Mouse (Mus musculus): ENCODE data around the gene Pga5.
A peak's percentile ranks its signal among the peaks of the same experiment; 100 is the strongest.

Pga5 gene

GRCm38 (mm10) chr19:10677915-10678771 is at the start of gene Pga5:
Gene Pga5, minus strand, starts transcription at chr19:10678071.
- DNase-seq (ENCODE audit: low read depth in 1 of 2, low spot score in 2 of 2), result peak; percentile 29 to 57

- no peak for DNase-seq (ENCODE audit: low read depth in 1 of 2, low spot score in 2 of 2)
These were observed 46.9 kb upstream of the Pga5 start for GRCm38 (mm10) chr19:10724629-10725363.

GRCm38 (mm10) chr19:10723649-10724048 is 45.8 kb upstream of the Pga5 start:
- no peak for DNase-seq (ENCODE audit: low read depth in 1 of 2, low spot score in 2 of 2)

- DNase-seq (ENCODE audit: low read depth in 1 of 2, low spot score in 2 of 2), result no peak
These were observed 45.2 kb upstream of the Pga5 start for GRCm38 (mm10) chr19:10723084-10723483.

- no peak for DNase-seq (ENCODE audit: low read depth in 1 of 2, low spot score in 2 of 2)
These were observed 43.2 kb upstream of the Pga5 start for GRCm38 (mm10) chr19:10721064-10721463.

GRCm38 (mm10) chr19:10720524-10720923 is 42.7 kb upstream of the Pga5 start:
- no peak for DNase-seq (ENCODE audit: low read depth in 1 of 2, low spot score in 2 of 2)

- DNase-seq (ENCODE audit: low read depth in 1 of 2, low spot score in 2 of 2), result no peak
These were observed 41.9 kb upstream of the Pga5 start for GRCm38 (mm10) chr19:10719751-10720150.

GRCm38 (mm10) chr19:10718251-10718775 is 40.4 kb upstream of the Pga5 start:
- DNase-seq (ENCODE audit: low read depth in 1 of 2, low spot score in 2 of 2), result no peak

GRCm38 (mm10) chr19:10715476-10715875 is 37.6 kb upstream of the Pga5 start:
- DNase-seq (ENCODE audit: low read depth in 1 of 2, low spot score in 2 of 2), result no peak

- DNase-seq (ENCODE audit: low read depth in 1 of 2, low spot score in 2 of 2), result no peak
These were observed 37.0 kb upstream of the Pga5 start for GRCm38 (mm10) chr19:10714682-10715475.

GRCm38 (mm10) chr19:10714168-10714567 is 36.3 kb upstream of the Pga5 start:
- DNase-seq (ENCODE audit: low read depth in 1 of 2, low spot score in 2 of 2), result no peak

- DNase-seq (ENCODE audit: low read depth in 1 of 2, low spot score in 2 of 2), result no peak
These were observed 35.7 kb upstream of the Pga5 start for GRCm38 (mm10) chr19:10713551-10713950.

GRCm38 (mm10) chr19:10712646-10713045 is 34.8 kb upstream of the Pga5 start:
- DNase-seq (ENCODE audit: low read depth in 1 of 2, low spot score in 2 of 2), result no peak

- no peak for DNase-seq (ENCODE audit: low read depth in 1 of 2, low spot score in 2 of 2)
These were observed 34.3 kb upstream of the Pga5 start for GRCm38 (mm10) chr19:10712194-10712593.

GRCm38 (mm10) chr19:10710751-10711150 is 32.9 kb upstream of the Pga5 start:
- DNase-seq (ENCODE audit: low read depth in 1 of 2, low spot score in 2 of 2), result no peak

- no peak for DNase-seq (ENCODE audit: low read depth in 1 of 2, low spot score in 2 of 2)
These were observed 32.2 kb upstream of the Pga5 start for GRCm38 (mm10) chr19:10710088-10710511.

- DNase-seq (ENCODE audit: low read depth in 1 of 2, low spot score in 2 of 2), result peak; percentile 75 to 83
These were observed 31.7 kb upstream of the Pga5 start for GRCm38 (mm10) chr19:10709360-10710087.

- DNase-seq (ENCODE audit: low read depth in 1 of 2, low spot score in 2 of 2), result no peak
These were observed 31.0 kb upstream of the Pga5 start for GRCm38 (mm10) chr19:10708900-10709299.

GRCm38 (mm10) chr19:10707881-10708280 is 30.0 kb upstream of the Pga5 start:
- DNase-seq (ENCODE audit: low read depth in 1 of 2, low spot score in 2 of 2), result no peak

GRCm38 (mm10) chr19:10707087-10707875 is 29.4 kb upstream of the Pga5 start:
- DNase-seq (ENCODE audit: low read depth in 1 of 2, low spot score in 2 of 2), result no peak

Measured in monocyte, adult 2 months (primary cell).